Mouse (Mus musculus) heart, postnatal 0 days (tissue): Measurements from ENCODE around the gene Cbfa2t3.

Experiments
- CTCF ChIP-seq: IDR thresholded peaks from 2 replicates; pipeline ENCODE4 v1.5.1; 2016; ENCODE audit warnings: antibody characterized with exemption, control low read depth, low read depth
- EP300 ChIP-seq: IDR thresholded peaks from 2 replicates; pipeline ENCODE4 v1.6.1; 2016; ENCODE audit warnings: antibody characterized with exemption, low read depth

DNA sequence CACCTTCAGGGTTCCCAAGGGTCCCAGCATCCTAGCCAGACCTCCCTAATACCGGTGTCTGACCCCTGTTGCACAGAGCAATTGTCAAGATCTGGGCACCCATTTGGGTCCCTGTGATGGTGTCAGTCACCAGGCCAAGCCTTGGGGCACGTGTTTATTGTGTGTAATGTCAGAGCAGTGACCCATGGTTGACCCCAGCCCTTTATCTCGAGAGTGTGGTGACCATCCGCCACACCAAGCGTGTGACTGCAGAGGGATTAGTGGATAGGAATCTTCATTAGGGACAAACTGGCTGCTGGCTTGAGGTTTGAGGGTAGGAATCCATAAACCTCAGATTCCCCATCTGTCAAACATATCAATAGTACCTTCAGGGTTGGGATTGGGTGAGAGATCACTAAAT, 29.5 kb downstream of the Cbfa2t3 start:
- no peak for TF ChIP-seq CTCF
- TF ChIP-seq EP300 = no peak
